Mouse (Mus musculus) adrenal gland, postnatal 4 days (tissue): ENCODE results near the gene Rab14. TPM values are rescaled to one million over a fixed set of nuclear protein-coding genes. Genes with fewer than 3 reads are reported as not detected.

ENCODE experiments used
- DNase-seq, 2 experiments: peaks; one replicate each; pipeline ENCODE4 v3.0.0; 2021 to 2022; ENCODE audit warnings: low spot score in 2 of 2, mixed read lengths in 2 of 2
- total RNA-seq, 2 experiments: library from RNA; stranded (reverse); gene quantifications; 2 replicates each; pipeline ENCODE4 v1.2.3; 2021

The Rab14 gene
- total RNA-seq, 2 experiments from 2014 or later = 213 to 230 TPM

DNA sequence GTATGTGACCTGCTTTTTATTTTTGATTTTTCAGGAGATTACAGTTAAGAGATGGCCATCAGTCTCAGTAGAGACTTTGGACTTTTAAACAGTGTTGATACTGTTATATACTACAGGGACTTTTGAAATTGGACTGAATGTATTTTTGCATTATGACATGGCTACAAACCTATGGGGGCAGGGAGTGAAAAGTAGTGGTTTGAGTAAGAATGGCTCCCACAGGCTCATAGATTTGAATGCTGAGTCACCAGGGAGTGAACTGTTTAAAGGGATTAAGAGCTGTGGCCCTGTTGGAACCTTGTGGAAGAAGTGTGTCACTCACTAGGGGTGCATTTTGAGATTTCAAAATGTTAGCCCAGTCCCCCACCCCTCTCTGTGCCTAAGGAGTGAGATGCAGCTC is 2.8 kb upstream of the Rab14 start:
- no peak for DNase-seq

DNA sequence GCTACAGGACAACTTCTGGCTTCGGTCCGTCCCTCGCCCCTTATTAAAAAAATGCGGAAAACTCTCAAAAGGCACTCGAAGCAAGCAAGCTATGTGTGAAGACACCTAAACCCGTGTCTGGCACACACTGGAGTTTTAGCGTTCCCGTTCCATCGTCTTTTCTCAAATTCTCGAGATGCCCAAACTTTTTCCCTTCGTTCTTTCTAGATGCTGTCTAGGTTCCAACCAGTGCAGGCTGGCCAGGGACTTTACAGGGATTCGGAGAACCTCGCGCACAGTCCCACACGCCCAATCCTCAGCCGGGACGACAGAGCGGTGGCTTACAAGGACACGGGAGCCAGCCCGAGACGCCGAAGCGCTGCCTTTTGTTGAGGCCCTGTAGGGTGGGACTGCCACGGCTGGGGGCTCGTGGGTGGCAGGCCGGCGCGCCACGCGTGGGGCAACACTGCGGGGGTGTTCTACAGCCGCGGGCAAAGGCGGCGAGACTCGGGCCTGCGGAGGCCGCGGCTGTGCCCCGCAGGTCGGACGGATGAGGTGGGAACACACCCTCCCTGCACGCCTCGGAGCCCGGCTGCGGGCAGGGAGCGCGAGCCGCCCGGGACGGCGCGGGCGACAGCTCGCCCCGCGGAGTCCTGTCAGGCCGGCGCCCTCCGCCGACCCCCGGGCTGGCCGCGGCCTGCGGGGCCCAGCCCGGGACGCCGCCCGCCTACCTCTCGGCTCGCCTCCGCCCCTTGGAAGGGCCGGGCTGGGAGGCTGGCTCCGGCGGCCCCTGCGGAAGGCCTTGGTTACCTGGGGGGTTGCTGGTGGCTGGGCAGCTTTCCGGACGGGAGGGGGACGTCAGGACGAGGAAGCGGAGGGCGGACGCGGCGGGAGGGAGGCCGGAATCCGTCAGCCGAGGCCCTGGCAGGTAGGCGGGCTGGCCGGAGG is 686 bp downstream of the Rab14 start:
- DNase-seq = peak in 1 of 2 experiments; percentile 22

DNA sequence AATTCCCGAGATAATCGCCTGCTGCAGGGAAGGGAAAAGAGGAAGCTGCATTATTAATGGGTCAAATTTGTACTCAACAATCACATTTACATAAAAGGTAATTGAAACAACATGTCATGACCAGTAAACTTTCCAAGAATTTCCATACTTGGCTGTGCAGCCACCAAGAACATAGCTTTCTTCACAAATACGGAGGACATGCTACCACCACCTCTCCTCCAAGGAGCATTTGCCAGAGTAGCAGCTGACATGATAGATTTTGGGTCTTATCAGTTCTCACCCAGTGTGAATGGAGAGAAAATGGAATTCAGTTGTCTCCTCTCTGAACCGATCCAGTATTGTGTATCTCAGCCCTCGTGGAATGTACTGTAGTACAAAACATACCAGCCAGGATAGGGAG is 1.4 kb downstream of the Rab14 start:
- DNase-seq = no peak

DNA sequence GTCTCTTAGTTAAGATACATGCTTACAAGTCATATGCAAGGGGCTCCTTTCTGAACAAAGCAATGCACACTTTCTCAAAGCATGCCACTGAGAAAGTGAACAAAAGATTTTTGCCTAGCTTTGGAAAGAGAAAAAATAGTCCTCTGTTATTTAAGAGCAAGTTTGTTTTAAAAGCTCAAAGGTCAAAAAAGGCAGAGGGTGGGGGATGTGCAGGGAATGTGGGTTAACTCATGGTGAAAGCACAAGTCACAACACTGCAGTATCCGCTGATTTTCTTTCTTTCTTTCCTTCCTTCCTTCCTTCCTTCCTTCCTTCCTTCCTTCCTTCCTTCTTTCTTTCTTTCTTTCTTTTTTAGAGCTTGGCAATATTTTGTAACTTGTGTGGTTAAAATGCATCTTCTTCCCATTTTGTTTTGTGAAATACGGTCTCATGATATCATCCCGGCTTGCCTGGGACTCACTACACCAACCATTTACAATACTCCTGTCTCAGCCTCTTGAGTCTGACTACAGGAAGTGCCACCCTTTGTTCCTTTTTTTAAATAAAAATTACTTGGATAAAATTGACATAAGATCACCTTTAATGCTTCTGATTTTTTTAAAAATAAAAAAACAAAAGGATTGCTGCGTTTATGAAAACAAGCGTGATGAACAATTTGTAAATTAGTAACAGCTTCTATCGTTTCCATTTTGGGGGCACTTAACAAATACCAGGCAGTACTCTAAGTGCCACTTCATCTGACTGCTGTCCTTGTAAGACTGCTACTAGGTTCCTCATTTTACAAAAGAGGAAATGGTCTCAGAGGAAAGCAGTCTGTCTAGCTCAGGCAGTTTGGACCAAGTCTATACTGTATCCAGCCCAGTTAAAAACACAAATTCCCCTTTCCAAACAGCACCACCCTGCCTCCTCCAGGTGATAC is 5.0 kb downstream of the Rab14 start:
- no peak for DNase-seq

DNA sequence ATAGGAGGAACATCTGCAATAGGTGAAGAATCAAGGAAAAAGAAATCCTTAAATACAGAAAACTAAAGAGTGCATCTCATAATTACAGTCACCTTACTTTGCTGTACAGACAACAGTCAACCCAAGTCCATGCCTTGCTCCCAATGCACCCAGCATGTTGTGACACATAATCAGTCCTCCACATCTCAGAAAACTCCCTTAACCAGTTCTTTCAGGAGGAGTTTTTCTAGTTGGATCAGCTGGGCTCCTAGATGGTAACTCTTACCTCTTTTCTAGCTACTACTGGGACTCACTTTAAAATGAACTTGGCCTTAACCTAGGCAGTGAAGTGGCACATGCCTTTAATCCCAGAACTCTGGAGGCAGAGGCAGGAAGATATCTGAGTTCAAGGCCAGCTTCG is 6.9 kb downstream of the Rab14 start:
- DNase-seq = no peak

DNA sequence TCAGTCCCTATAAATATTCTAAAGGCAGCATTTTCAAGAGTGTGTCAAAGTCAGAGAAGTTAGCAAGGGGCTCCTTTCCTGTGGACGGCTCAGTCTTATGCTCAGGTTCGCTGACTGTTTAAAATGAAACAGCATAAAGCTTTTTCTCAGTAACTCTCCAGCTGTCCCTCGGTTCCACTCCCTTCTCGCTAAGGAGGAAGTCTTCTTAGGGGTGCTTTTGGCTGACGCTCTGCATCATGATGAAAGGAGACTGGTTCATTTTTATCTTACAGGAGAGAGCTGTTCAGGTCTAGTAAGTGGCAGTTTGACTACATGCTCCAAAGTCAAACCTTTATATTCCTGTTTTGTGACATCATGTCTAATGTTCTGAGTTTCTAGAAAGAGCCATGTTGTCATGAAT is 12.0 kb downstream of the Rab14 start:
- no peak for DNase-seq

DNA sequence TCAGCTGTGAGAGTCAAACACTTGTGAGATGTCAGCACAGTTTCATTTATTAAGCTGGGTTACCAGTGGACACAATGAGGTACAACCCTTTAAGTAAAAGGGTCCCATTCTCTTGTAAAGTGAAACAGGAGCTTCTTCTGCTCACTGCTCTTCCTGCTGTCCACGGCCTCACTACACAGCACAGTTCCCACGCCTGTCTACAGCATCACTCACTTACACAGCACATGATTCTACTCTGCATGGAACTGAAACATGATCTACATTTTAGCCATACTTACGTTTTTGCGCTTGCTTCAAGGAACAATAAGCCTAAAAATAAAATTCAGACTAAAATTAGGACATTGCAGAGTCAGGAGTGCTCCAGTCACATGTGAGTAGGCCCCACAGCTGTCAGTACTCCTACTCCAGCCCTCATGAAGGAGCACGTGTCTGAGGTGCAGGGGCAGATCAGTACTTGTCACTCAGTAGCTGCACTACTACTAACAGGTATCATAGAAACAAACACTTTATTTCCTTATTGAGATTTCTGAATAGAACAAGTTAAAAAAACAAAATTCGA is 17.7 kb downstream of the Rab14 start:
- DNase-seq = no peak

DNA sequence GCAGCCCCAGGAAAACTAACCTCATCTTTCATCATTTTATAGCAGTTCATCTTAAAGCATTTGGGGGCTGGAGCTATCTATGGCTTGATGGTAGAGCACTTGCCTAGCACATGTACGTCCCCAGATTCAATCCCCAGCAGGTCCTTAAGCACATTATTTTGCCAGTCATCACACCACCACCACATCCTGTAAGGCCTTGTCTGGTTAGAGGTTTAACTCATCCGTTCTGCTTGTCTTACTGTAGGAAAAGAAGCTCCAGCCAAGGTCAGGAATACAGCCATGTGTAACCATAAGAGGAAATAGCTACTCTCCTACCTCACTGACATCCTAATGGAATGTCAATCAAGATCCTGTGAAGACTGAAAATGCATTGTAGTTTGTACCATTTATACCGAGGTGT is 22.8 kb downstream of the Rab14 start:
- DNase-seq = no peak

DNA sequence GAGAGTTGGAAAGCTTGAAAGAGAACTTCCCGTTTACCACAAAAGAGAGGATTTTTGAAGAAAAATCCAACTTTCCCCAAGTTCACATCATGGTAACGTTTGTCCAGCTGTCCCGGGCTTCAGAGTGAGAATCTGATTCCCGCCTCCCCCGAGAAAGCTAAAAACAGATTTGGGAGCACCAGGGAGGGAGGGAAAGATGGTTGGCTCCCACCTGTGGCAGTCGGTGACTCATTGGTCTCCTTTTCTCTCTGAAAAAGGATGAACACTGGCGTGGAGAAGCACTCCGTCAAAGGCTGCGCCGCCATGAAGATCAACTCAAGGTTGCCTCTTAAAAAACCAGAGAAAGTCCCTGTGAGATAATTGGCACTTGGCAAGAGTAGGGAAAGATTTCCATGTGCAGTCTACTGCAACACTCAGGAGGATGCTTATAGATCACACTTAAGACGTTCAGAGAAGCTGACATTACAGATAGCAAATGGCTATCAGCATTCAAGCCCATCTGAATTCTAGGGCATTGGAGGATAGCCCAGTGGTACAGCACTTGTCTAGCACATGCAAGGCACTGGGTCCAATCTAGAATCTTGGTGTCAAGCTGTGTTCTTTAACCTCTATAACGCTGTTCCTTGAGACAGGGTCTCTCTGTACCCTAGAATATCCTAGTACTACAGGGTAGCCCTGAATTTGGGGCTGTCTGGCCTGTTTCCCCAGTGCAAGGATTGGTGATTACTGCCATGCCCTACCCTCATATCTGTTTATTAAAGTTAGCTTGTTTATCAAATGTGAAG is 25.4 kb downstream of the Rab14 start:
- DNase-seq = no peak

DNA sequence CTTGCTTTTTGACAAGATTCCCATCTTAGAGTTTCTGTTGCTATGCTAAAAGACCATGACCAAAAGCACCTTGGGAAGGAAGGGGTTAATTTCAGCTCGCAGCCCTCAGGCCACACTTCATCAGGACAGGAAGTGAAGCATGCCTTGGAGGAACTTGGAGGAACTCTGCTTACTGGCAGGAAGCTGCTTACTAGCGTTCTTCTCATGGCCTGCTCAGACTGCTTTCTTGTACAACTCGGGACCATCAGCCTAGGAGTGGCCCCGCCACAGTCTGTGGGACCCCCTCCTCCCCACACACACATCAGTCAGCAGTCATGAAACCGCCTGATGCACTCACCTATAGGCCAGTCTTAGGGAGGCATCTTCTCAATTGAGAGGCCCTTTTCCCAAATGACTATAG is 26.8 kb downstream of the Rab14 start:
- no peak for DNase-seq

DNA sequence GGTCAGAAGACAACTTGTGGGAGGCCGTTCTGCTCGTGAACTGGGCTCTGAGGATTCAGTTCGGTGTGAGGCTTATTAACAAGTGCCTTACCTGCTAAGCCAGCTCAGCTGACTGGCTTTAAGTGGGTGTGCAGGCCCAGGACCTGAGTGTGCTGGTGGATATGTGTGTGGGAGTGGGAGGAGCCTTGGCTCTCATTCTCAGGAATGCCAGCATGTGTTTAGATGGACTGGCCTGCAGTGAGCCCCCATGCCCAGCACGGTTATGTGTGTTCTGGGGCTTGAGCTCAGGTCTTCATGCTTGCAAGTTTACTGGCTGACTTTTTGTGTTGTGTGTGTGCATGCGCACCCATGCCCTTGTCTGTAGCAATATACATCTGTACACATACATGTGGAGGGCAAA is 27.3 kb downstream of the Rab14 start:
- no peak for DNase-seq

DNA sequence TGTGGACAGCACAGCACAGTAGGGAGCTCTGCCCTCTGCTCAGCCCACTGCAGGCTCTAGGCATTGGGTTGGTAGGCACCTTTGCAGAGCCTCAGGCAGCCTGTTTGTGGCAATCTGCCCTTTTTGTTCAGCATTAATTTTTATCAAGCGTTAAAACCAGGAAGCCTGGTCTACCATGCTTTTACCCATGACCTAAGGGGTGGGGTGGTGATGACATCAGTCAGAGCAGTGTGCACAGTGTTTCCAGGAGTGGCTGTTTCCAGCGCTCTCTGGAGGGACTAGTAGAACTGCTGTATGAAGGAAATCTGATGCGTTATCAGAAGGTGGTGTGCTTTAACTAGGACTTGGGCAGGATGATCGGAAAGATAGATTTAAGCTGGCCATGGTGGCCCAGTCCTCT is 28.7 kb downstream of the Rab14 start:
- DNase-seq = no peak

DNA sequence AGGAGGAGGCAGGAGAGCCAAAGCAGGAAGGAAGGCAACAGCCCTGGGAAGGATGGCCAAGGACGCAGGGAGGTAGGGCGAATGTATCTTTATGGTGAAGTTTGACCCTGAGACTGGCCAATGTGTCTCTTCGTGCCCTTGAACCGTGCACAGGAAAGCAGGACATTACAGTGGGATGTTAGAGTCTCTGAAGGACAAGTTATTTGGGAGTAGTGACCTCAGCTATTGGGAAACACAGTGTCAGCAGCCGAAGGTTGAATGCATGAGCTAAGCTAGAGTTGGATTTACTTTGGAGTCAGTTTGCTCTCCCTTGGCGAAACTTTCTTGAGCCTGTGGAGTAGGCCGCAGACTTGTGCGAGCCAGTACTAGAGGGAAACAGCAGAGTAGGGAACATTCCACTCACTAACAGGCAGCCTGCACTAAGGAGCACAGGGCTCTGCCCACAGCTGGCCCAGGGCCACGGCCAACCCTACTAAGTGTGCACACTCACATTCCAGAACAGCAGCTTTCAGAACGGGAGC is 29.5 kb downstream of the Rab14 start:
- DNase-seq = peak in 1 of 2 experiments; percentile 28

DNA sequence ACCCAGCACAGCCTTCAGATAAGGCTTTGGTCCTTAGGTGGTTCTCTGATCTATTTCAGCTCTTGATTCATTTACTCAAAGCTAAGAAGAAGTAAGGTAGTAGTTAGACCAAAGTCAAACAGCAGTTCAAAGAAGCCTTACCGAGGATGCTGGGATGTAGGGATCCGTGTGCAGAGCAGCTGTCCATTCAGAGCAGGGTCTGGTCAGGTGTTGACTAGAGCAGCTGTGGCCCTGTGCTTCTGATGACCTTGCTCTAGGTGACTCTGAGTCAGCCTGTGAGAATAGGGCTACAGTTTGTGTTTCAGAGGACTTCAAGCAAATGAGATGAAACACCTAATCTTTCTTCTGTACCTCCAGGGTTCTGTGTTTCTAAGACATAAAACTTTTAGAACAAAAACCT is 31.5 kb downstream of the Rab14 start:
- no peak for DNase-seq

DNA sequence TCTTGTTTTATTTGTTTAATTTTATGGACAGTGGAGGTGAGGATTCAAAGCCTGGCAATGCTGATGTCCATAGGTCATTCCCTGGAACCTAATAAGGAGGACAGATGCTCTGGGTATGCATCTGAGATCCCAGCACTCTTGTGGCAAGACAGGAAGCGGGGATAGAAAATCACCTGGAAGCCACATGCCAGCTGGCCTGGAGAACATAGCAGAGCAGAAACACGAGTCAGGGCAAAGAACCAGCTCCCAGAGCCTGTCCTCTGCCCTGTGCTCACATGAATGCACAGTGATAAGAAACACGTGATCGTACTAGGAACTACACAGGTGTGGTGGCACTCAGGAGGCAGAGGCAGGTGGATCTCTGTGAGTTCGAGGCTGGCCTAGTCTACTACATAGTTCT is 34.1 kb downstream of the Rab14 start:
- DNase-seq = no peak

DNA sequence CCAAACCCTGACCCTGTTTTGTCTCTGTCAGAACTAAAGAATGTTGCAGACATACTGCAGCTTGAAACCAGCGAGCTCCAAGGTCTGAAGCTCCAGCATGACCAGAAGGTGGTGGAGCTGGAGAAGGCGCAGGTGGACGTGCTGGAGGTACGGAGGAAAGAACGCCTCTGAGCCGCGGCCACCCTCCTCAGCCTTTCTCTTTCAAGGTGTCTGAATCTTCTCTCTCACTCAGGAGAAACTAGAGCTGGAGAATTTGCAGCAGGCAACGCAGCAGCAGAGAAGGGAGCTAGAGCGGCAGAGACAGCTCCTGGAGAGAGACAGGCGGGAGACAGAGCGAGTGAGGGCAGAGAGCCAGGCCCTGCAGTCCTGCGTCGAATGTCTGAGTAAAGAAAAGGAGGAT is 35.5 kb downstream of the Rab14 start:
- DNase-seq = no peak

DNA sequence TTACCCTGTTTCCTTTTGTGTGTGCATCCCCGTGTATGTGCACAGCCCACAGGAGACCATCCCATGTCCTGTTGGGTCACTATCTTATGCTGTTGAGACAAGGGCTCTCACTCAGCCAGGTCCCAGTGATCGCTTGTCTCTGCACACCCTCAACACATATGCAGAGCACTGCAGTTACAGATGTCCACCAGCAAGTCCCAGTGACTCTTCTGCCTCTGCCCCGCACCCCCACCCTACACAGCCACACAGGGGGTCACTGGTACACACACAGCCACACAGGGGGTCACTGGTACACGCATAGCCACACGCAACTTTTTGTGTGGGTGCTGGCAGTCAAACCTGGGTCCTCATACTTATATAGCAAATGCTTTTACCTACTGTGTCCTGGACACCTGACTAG is 37.5 kb downstream of the Rab14 start:
- no peak for DNase-seq

DNA sequence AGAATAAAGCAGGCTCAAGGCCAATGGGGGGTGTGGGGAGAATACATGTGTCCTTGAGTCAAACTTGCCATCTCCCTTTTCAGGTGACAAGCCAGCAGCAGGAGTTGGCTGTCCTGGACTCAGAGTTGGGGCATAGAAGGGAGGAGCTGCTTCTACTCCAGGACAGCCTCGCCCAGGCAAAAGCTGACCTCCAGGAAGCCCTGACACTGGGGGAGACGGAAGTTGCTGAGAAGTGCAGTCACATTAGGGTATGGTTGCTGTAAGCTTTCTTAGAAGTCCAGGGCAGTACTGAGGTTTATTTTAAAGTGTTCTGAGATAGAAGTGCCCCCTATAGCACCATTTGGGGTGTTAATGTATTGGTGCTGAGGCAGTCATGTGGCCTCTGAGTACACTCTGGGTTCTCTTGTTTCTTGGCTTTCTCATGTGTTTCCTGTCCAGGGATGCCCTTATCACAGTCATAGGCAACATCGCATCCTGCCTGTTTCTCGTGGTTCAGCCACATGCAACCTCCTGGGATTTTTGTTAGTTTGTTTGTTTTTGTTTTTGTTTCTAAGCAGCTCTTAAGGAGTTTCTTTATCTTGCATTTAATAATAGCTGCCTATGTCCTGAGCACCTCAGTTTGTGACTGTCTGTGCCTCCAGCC is 39.0 kb downstream of the Rab14 start:
- no peak for DNase-seq

DNA sequence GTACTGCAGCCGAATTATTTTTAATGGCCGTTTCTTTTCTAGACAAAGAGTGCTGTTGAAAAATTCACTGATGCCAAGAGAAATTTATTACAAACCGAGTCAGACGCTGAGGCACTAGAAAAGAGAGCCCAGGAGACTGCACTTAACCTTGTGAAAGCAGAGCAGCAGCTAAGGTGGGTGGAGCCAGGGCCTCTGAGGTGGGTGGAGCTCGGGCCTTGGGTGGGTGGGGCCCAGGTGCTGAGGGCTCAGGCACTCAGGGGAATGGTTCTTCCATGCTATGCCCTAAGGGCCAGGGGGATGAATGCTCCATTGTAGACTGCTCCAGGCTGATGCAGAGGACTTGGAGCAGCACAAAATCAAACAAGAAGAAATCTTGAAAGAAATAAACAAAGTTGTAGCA is 40.7 kb downstream of the Rab14 start:
- no peak for DNase-seq

DNA sequence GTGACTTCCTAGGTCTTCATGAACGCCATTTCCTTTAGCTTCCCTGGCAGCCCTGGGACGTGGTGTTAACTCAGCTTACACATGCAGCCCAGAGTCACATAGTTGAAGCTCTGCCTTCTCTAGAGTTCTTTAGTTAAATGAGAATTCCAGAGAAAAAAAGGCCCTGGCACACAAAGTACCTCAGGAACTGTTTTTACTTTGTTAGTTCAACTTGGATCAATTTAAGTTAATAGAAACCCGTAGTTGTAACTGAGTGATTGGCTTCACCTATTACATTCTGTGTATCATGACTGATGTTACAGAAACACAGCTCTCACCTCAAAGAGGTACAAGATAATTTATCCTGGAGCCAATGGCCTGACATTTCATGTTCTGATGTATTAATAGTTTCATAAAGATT is 42.6 kb downstream of the Rab14 start:
- no peak for DNase-seq
